Mouse (Mus musculus): Measurements from ENCODE around the gene B4galt4. TPM values are rescaled to one million over a fixed set of nuclear protein-coding genes. Genes with fewer than 3 reads are reported as not detected.
"Not testable (repeated sequence)": the region's sequence is repeated elsewhere in the genome, so short reads cannot be mapped to it uniquely, and the experiment has no call there.

Gene B4galt4
- polyA plus RNA-seq, 1 experiment from 2014 or later = 29.9 TPM

DNA sequence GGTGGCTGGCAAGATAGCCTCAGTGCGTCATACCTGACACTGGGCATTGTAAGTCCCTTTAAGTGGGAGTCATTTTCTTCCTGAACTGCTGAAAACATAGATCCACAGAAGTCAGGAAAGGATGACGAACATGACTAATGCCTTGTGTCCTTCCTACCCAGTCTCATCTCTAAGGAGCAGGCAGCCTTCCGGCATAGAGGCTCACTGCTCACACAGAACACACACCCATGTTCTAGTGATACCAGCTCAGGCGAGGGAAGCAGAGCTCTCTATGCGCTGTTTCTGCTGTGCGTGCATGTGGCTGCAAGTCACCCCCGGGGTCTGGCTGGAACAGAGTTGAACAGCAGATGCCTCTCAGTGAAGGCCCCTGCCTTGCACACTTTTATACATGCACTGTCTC lies 43.2 kb downstream of the B4galt4 start:
- Histone ChIP-seq H3K9me3 (ENCODE audit: control insufficient read depth, low read length) (no peaks in the 10 kb centered on the region), H3K4me1 (replicated peaks; ENCODE audit: control insufficient read depth, insufficient read depth, low read length) (no peaks in the 10 kb centered on the region), H3K27ac (ENCODE audit: low read depth, low read length) (no peak overlapping the region), H3K9ac (ENCODE audit: low read length) (no peak overlapping the region), H3K36me3 (ENCODE audit: control insufficient read depth, insufficient read depth, low read length) (no peaks in the 10 kb centered on the region), H3K4me2 (ENCODE audit: low read depth, low read length, severe bottlenecking) (no peak overlapping the region), H3K27me3 (ENCODE audit: control insufficient read depth, insufficient read depth, low read length) (no peaks in the 10 kb centered on the region), H3K4me3 (ENCODE audit: low read depth, low read length) (no peak overlapping the region)
- WGBS = 80% methylated on average over 7 of the region's 7 CpGs
- no peak for ATAC-seq (replicated peaks; ENCODE audit: low FRiP score)
- no peak for DNase-seq (ENCODE audit: low spot score)

DNA sequence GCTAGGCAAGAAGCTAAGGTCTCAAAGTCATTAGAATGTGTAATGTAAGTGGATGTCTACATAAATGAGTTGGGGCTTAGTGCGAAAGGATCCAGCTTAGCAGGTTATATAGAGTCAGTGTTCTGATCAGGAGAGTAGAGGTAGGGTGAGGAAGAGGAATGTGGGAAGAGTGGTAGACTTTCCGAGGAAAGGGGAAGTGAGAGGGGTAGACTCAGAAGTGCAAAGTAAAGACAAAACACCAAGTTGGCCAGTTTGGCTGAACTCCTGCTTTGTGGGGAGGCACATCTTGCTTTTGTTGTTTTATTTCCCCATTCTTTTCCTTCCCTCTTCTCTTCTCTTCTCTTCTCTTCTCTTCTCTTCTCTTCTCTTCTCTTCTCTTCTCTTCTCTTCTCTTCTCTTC lies 47.0 kb downstream of the B4galt4 start:
- H3K4me2 ChIP-seq (ENCODE audit: low read depth, low read length, severe bottlenecking) = no peak overlapping the region
- no peak overlapping the region for H3K9ac ChIP-seq (ENCODE audit: low read length)
- no peak for ATAC-seq (replicated peaks; ENCODE audit: low FRiP score)
- no peak for DNase-seq (ENCODE audit: low spot score)
- H3K27ac ChIP-seq (ENCODE audit: low read depth, low read length) = no peak overlapping the region
- 90% methylated on average over 2 of the region's 2 CpGs for WGBS
- no peak overlapping the region for H3K4me3 ChIP-seq (ENCODE audit: low read depth, low read length)
- no peaks in the 10 kb centered on the region for H3K4me1 ChIP-seq (replicated peaks; ENCODE audit: control insufficient read depth, insufficient read depth, low read length)
- H3K27me3 ChIP-seq (ENCODE audit: control insufficient read depth, insufficient read depth, low read length) = no peaks in the 10 kb centered on the region
- H3K36me3 ChIP-seq (ENCODE audit: control insufficient read depth, insufficient read depth, low read length) = no peaks in the 10 kb centered on the region
- no peaks in the 10 kb centered on the region for H3K9me3 ChIP-seq (ENCODE audit: control insufficient read depth, low read length)

DNA sequence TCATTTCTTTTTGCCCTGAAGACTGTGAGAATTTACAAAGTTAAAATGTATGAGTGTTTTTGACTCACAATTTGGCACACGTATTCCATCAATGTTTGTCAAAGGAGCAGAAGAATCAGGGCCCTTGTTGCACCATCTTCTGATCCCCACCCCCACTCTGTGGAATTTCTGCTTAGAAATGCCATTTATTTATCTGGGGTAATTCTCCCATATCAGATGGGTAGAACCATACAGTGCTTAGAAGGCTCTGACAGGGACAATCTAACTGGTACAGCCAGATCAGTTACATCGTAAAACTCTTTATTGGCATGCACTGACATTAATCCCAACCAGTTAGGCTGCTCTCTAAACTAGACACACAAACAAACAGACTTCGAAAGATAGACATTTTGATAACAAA lies 47.9 kb downstream of the B4galt4 start:
- Histone ChIP-seq H3K4me1 (replicated peaks; ENCODE audit: control insufficient read depth, insufficient read depth, low read length) (no peaks in the 10 kb centered on the region), H3K4me2 (ENCODE audit: low read depth, low read length, severe bottlenecking) (no peak overlapping the region), H3K4me3 (ENCODE audit: low read depth, low read length) (no peak overlapping the region), H3K9ac (ENCODE audit: low read length) (no peak overlapping the region), H3K9me3 (ENCODE audit: control insufficient read depth, low read length) (no peaks in the 10 kb centered on the region), H3K27me3 (ENCODE audit: control insufficient read depth, insufficient read depth, low read length) (no peaks in the 10 kb centered on the region), H3K36me3 (ENCODE audit: control insufficient read depth, insufficient read depth, low read length) (no peaks in the 10 kb centered on the region), H3K27ac (ENCODE audit: low read depth, low read length) (no peak overlapping the region)
- ATAC-seq (replicated peaks; ENCODE audit: low FRiP score) = no peak
- no peak for DNase-seq (ENCODE audit: low spot score)
- 88% methylated on average over 3 of the region's 3 CpGs for WGBS

DNA sequence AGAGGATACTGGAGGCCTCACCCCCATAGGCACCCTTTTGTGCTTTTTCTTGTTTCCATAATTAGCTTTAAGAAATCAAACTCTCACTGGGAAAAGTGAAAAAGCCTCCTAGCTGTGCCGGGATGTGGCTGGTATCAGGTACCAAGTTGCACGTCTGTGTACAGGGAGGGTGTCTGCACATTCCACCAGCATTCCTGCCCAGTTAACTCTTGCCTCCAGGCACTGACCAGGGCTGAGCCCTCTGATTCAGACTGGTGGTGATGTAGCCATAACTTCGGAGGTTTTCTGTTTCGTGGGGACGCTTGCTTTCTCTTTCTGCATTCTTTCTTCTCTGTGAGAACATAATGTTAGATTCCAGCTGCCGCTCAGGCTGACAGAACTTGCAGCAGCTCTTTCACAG lies 51.1 kb downstream of the B4galt4 start:
- DNase-seq (ENCODE audit: low spot score) (no peak), ATAC-seq (replicated peaks; ENCODE audit: low FRiP score) (no peak)
- Histone ChIP-seq H3K36me3 (ENCODE audit: control insufficient read depth, insufficient read depth, low read length) (no peaks in the 10 kb centered on the region), H3K4me1 (replicated peaks; ENCODE audit: control insufficient read depth, insufficient read depth, low read length) (no peaks in the 10 kb centered on the region), H3K9me3 (ENCODE audit: control insufficient read depth, low read length) (no peaks in the 10 kb centered on the region), H3K27me3 (ENCODE audit: control insufficient read depth, insufficient read depth, low read length) (no peaks in the 10 kb centered on the region), H3K9ac (ENCODE audit: low read length) (no peak overlapping the region), H3K4me3 (ENCODE audit: low read depth, low read length) (no peak overlapping the region), H3K27ac (ENCODE audit: low read depth, low read length) (no peak overlapping the region), H3K4me2 (ENCODE audit: low read depth, low read length, severe bottlenecking) (no peak overlapping the region)
- WGBS = 76% methylated on average over 6 of the region's 6 CpGs

DNA sequence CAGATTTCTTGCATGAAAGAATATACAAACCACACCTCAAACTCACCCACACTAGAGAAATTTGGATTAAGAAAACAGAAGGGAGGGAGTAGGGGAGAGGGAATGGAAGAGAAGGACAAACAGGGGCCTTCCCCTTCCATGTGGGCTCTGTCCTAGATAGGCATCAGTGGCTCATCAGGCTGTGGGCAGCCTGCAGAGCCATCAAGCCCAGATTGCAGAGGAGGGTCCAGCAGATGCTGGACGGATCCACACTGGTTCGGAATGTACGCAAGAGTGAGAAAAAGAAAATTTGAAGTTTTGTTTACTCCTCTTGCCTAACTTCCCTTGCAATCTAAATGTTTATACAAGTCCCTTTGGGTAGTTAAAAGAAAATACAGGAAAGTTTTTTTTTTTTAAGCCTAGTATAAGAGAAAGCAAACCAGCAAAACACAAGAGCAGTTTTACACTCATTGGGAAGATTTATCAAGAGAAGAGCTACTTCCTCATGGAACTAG lies 56.9 kb downstream of the B4galt4 start:
- no peak for ATAC-seq (replicated peaks; ENCODE audit: low FRiP score)
- Histone ChIP-seq H3K4me1 (replicated peaks; ENCODE audit: control insufficient read depth, insufficient read depth, low read length) (no peaks in the 10 kb centered on the region), H3K9me3 (ENCODE audit: control insufficient read depth, low read length) (no peaks in the 10 kb centered on the region), H3K4me2 (ENCODE audit: low read depth, low read length, severe bottlenecking) (no peak overlapping the region), H3K4me3 (ENCODE audit: low read depth, low read length) (no peak overlapping the region), H3K27ac (ENCODE audit: low read depth, low read length) (no peak overlapping the region), H3K9ac (ENCODE audit: low read length) (no peak overlapping the region), H3K27me3 (ENCODE audit: control insufficient read depth, insufficient read depth, low read length) (no peaks in the 10 kb centered on the region), H3K36me3 (ENCODE audit: control insufficient read depth, insufficient read depth, low read length) (no peaks in the 10 kb centered on the region)
- DNase-seq (ENCODE audit: low spot score) = no peak
- WGBS = 90% methylated on average over 3 of the region's 3 CpGs

DNA sequence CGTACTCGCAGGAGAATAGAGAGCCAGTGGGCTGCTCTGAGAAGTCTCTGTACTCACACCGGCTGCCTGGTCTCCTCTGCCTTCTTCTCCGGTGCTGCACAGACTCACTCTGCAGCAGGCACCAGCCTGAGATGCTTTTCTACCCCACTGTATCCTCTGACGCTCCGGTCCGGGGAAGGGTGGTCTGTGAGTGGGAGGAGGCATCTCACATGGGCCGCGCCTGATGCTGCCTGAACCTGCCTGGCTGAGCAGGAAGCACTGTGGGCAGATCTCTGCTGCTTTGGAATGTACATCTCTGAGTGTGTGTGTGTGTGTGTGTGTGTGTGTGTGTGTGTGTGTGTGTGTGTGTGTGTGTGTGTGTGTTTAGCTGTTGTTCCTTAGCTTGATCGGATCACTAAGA lies 58.0 kb downstream of the B4galt4 start, which contains the start of gene Upk1b:
Gene Upk1b (minus strand): TSS at position 238 of the 400 bp plus-strand sequence.
- Histone ChIP-seq H3K36me3 (ENCODE audit: control insufficient read depth, insufficient read depth, low read length) (no peaks in the 10 kb centered on the region), H3K9me3 (ENCODE audit: control insufficient read depth, low read length) (no peaks in the 10 kb centered on the region), H3K27me3 (ENCODE audit: control insufficient read depth, insufficient read depth, low read length) (no peaks in the 10 kb centered on the region), H3K27ac (ENCODE audit: low read depth, low read length) (no peak within 1 kb of the TSS), H3K9ac (ENCODE audit: low read length) (no peak within 1 kb of the TSS), H3K4me3 (ENCODE audit: low read depth, low read length) (no peak within 1 kb of the TSS), H3K4me1 (replicated peaks; ENCODE audit: control insufficient read depth, insufficient read depth, low read length) (no peaks in the 10 kb centered on the region), H3K4me2 (ENCODE audit: low read depth, low read length, severe bottlenecking) (no peak within 1 kb of the TSS)
- DNase-seq (ENCODE audit: low spot score) (peak; percentile 56), ATAC-seq (replicated peaks; ENCODE audit: low FRiP score) (no peak)
- WGBS = 52% methylated on average over 10 of the region's 10 CpGs

DNA sequence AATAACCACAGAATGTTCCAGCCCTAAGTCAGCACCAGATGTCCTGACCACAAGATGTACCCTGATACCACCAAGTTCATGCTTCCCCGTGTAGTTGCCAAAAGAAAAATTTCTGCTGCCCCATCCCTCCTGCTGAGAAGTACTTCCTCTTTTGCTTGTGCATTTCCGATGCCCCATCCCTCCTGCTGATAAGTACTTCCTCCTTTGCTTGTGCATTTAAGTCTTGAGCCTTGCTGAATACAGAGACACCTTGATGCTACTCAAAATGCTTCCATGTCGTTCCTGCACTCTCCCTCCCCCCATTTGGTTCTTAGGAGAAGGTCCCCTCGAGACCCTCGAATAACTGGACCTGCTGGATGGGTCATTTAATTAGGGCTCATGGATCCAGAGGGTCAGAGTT lies 65.7 kb downstream of the B4galt4 start:
- H3K27me3 ChIP-seq (ENCODE audit: control insufficient read depth, insufficient read depth, low read length); H3K9me3 ChIP-seq (ENCODE audit: control insufficient read depth, low read length); H3K4me3 ChIP-seq (ENCODE audit: low read depth, low read length); H3K4me1 ChIP-seq (replicated peaks; ENCODE audit: control insufficient read depth, insufficient read depth, low read length); H3K27ac ChIP-seq (ENCODE audit: low read depth, low read length); H3K9ac ChIP-seq (ENCODE audit: low read length); ATAC-seq (replicated peaks; ENCODE audit: low FRiP score); DNase-seq (ENCODE audit: low spot score); H3K4me2 ChIP-seq (ENCODE audit: low read depth, low read length, severe bottlenecking); H3K36me3 ChIP-seq (ENCODE audit: control insufficient read depth, insufficient read depth, low read length): not testable (repeated sequence)
- 88% methylated on average over 5 of the region's 5 CpGs for WGBS

DNA sequence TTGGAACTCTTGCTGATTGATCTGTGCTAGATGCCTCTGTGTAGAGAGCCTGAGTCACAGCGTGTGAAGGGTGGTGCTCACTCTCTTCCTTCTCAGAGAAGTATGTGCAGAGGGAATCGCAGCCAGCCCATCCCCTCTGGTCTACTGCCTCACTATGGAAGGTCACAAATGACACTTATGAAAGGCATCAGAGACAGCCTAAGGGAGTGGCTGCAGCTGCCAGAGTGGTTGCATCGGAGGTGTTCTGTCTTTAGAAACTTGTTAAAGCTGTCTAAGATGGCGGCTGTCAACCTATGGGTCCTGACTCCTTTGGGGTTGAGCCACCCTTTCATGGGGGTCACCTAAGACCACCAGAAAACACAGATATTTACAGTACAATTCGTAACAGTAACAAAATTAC lies 68.1 kb downstream of the B4galt4 start:
- H3K36me3 ChIP-seq (ENCODE audit: control insufficient read depth, insufficient read depth, low read length) = no peaks in the 10 kb centered on the region
- no peak overlapping the region for H3K4me2 ChIP-seq (ENCODE audit: low read depth, low read length, severe bottlenecking)
- ATAC-seq (replicated peaks; ENCODE audit: low FRiP score) (no peak), DNase-seq (ENCODE audit: low spot score) (no peak)
- H3K9me3 ChIP-seq (ENCODE audit: control insufficient read depth, low read length) = no peaks in the 10 kb centered on the region
- no peak overlapping the region for H3K9ac ChIP-seq (ENCODE audit: low read length)
- H3K4me3 ChIP-seq (ENCODE audit: low read depth, low read length) = no peak overlapping the region
- no peaks in the 10 kb centered on the region for H3K4me1 ChIP-seq (replicated peaks; ENCODE audit: control insufficient read depth, insufficient read depth, low read length)
- no peak overlapping the region for H3K27ac ChIP-seq (ENCODE audit: low read depth, low read length)
- no peaks in the 10 kb centered on the region for H3K27me3 ChIP-seq (ENCODE audit: control insufficient read depth, insufficient read depth, low read length)
- WGBS = 92% methylated on average over 5 of the region's 5 CpGs

DNA sequence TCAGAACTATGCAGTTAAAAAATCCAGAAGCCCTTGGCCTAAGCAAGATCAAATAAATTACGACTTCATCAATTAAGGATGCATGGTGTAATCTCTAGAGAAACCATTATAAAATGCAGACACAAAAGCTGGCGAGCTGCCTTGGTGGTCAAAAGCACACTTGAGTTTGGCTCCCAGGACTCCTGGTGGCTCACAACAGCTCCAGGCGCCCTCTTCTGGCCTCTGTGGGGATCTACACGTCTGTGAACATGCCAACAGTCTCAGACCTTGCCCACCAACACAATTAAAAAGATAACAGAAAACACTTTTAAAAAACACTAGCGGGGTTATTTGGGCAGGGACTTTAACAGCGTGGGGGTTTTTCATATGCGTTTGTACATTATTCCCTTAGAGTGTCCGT lies 70.5 kb downstream of the B4galt4 start:
- Histone ChIP-seq H3K36me3 (ENCODE audit: control insufficient read depth, insufficient read depth, low read length) (no peaks in the 10 kb centered on the region), H3K9ac (ENCODE audit: low read length) (no peak overlapping the region), H3K4me3 (ENCODE audit: low read depth, low read length) (no peak overlapping the region), H3K27me3 (ENCODE audit: control insufficient read depth, insufficient read depth, low read length) (no peaks in the 10 kb centered on the region), H3K4me1 (replicated peaks; ENCODE audit: control insufficient read depth, insufficient read depth, low read length) (peaks cover 2% of the 10 kb centered on the region; the same call in 1 of the 2 replicates), H3K4me2 (ENCODE audit: low read depth, low read length, severe bottlenecking) (no peak overlapping the region), H3K9me3 (ENCODE audit: control insufficient read depth, low read length) (no peaks in the 10 kb centered on the region), H3K27ac (ENCODE audit: low read depth, low read length) (no peak overlapping the region)
- WGBS = 34% methylated on average over 8 of the region's 8 CpGs
- peak; percentile 79 for DNase-seq (ENCODE audit: low spot score)
- 0 out of 2 replicates have a peak, but pooled peaks have one; percentile 39 for ATAC-seq (replicated peaks; ENCODE audit: low FRiP score)
